Mouse (Mus musculus): Measurements from ENCODE around the gene Gsta4.

DNA sequence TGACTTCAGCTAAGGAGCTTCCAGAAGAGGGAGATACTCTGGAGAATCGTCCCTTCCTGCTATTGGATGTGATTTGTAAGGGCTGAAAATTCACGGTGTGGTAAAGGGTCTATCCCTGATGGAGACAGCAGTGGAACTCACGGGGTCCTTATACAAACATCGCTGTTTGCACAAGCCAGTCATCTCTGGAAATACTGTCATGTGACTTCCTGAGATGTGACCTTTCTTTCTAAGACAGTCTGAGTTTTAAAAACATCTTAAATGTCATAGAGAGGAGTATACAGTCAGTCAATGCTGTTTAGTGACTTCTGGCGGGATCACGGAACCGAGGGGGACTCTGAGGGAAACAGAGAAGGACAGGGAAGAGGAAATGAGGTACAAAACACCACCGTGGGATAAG is 40.0 kb downstream of the Gsta4 start:
- TF ChIP-seq CTCF (IDR thresholded peaks at IDR 0.05) (no peak), EP300 (IDR thresholded peaks at IDR 0.05) (no peak)
